ENCODE assay signal across 21 mouse cellular contexts in the genomic region with DNA sequence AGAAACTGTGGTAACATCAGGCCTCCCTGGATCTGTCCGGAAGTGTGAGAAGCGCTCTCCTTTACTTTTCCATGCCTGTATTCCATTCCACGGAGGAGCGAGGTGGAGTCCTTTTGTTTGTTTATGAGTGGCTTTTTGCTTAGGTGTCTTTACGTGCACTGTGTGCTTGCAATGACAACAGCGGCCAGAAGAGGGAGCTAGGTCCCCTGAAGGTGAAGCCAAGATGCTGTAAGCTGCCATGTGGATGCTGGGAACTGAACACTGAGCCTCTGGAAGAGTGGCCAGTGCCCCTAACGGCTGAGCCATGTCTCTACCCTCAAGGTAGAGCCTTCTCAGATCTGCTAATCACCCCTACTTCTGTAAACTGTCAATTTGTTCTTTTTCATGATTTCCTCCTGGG. TPM values are rescaled to one million over a fixed set of nuclear protein-coding genes. Genes with fewer than 3 reads are reported as not detected.
DNase-seq lines count a peak whose midpoint lies in the region; ATAC-seq and TF ChIP-seq lines count a peak whose summit lies in the region.
"Had no signal": no experiment of that assay in that cellular context is flagged by ENCODE, and none has a peak within 500 bp of the region (broad histone marks: within the 10 kb centered on the region; RNA-seq: fewer than 3 reads in every experiment).

No protein-coding gene starts in this region.

- TF ChIP-seq CTCF in kidney, postnatal 0 days (IDR thresholded peaks at IDR 0.05; ENCODE audit: low read depth), result 0 out of 2 replicates have a peak, but pooled peaks have one; percentile 14
- TF ChIP-seq CTCF in cortical plate, adult 2 months (IDR thresholded peaks at IDR 0.05; ENCODE audit: extremely low read depth, insufficient read depth, low read length), result 0 out of 2 replicates have a peak, but pooled peaks have one; percentile 4

- H3K4me1 ChIP-seq in kidney, postnatal 0 days (replicated peaks; ENCODE audit: insufficient read depth, low read length), result no peaks in the 10 kb centered on the region
- no peaks in the 10 kb centered on the region for H3K4me1 ChIP-seq in cortical plate, adult 2 months (ENCODE audit: control insufficient read depth, insufficient read depth, low read length)
- H3K4me1 ChIP-seq in hindbrain, embryonic 16.5 days (ENCODE audit: control insufficient read depth, insufficient read depth, low read depth, low read length), result no peaks in the 10 kb centered on the region
- H3K4me1 ChIP-seq: heart, embryonic 12.5 days had no signal

- no peak for TF ChIP-seq POLR2A in cortical plate, adult 2 months (IDR thresholded peaks at IDR 0.05; ENCODE audit: extremely low read depth, insufficient read depth, low read length)

- DNase-seq in kidney, postnatal 0 days (ENCODE audit: low spot score), result no peak
- DNase-seq in kidney, postnatal 25 days, result no peak
- DNase-seq in thymus, postnatal 14 days, result peak; percentile 12
- no peak for DNase-seq in thymus, postnatal 0 days (ENCODE audit: low spot score)
- DNase-seq in urinary bladder, postnatal 10 days (ENCODE audit: low spot score), result no peak
- DNase-seq in frontal cortex, postnatal 36 days (ENCODE audit: low spot score in 2 of 2), result no peak
- DNase-seq: adrenal gland, postnatal 14 days; cerebellum, adult 11 months; layer of hippocampus, postnatal 36 days; right cerebral cortex, postnatal 25 days had no signal

- H3K27me3 ChIP-seq in kidney, postnatal 0 days (ENCODE audit: insufficient read depth, low read length), result no peaks in the 10 kb centered on the region
- no peaks in the 10 kb centered on the region for H3K27me3 ChIP-seq in hindbrain, embryonic 16.5 days (replicated peaks; ENCODE audit: control insufficient read depth, insufficient read depth, low read length)
- H3K27me3 ChIP-seq: heart, embryonic 12.5 days; lung, embryonic 15.5 days had no signal

- H3K27ac ChIP-seq in kidney, postnatal 0 days, result no peak overlapping the region
- no peak overlapping the region for H3K27ac ChIP-seq in cortical plate, adult 2 months (ENCODE audit: insufficient read depth, low read length)
- no peak overlapping the region for H3K27ac ChIP-seq in hindbrain, embryonic 16.5 days (ENCODE audit: low read depth, low read length)
- H3K27ac ChIP-seq: hindbrain, embryonic 10.5 days; lung, embryonic 15.5 days; midbrain, embryonic 10.5 days had no signal

- ATAC-seq in kidney, postnatal 0 days (replicated peaks; ENCODE audit: low FRiP score, low read depth), result no peak
- no peak for ATAC-seq in hindbrain, embryonic 16.5 days
- ATAC-seq: forebrain, embryonic 14.5 days; intestine, embryonic 16.5 days had no signal

- no peak overlapping the region for H3K9ac ChIP-seq in kidney, postnatal 0 days (ENCODE audit: low read depth, low read length)
- no peak overlapping the region for H3K9ac ChIP-seq in hindbrain, embryonic 16.5 days (ENCODE audit: low read depth, low read length)
- H3K9ac ChIP-seq: heart, embryonic 12.5 days; lung, embryonic 15.5 days had no signal

- H3K4me3 ChIP-seq in kidney, postnatal 0 days (replicated peaks; ENCODE audit: low read depth, low read length), result no peak overlapping the region
- no peak overlapping the region for H3K4me3 ChIP-seq in cortical plate, adult 2 months (ENCODE audit: insufficient read depth, low read length)
- H3K4me3 ChIP-seq in hindbrain, embryonic 16.5 days (ENCODE audit: low read length), result no peak overlapping the region
- H3K4me3 ChIP-seq: heart, embryonic 12.5 days; hindbrain, embryonic 10.5 days; lung, embryonic 15.5 days; midbrain, embryonic 10.5 days; myocyte had no signal

- no peaks in the 10 kb centered on the region for H3K9me3 ChIP-seq in kidney, postnatal 0 days (replicated peaks; ENCODE audit: low read length)
- no peaks in the 10 kb centered on the region for H3K9me3 ChIP-seq in hindbrain, embryonic 16.5 days (ENCODE audit: control insufficient read depth, low read length)
- H3K9me3 ChIP-seq: lung, embryonic 15.5 days had no signal

- 90% methylated on average over 7 of the region's 7 CpGs for WGBS in kidney, postnatal 0 days
- 91% methylated on average over 7 of the region's 7 CpGs for WGBS in hindbrain, embryonic 16.5 days

- H3K4me2 ChIP-seq in kidney, postnatal 0 days (ENCODE audit: low read length), result no peak overlapping the region
- no peak overlapping the region for H3K4me2 ChIP-seq in hindbrain, embryonic 16.5 days (ENCODE audit: low read length)
- H3K4me2 ChIP-seq: heart, embryonic 12.5 days; lung, embryonic 15.5 days had no signal

- no peaks in the 10 kb centered on the region for H3K36me3 ChIP-seq in kidney, postnatal 0 days (ENCODE audit: insufficient read depth, low read length)
- H3K36me3 ChIP-seq in hindbrain, embryonic 16.5 days (ENCODE audit: control insufficient read depth, insufficient read depth, low read length), result no peaks in the 10 kb centered on the region
- H3K36me3 ChIP-seq: heart, embryonic 12.5 days; hindbrain, embryonic 10.5 days; lung, embryonic 15.5 days; midbrain, embryonic 10.5 days had no signal

RNA-seq across cellular contexts. Expression of a gene that starts 19.8 kb away (rescaled TPM):
- not detected in 2 replicates for polyA plus RNA-seq in kidney, postnatal 0 days (2015; fragmentation: Nextera tagmentation; extraction: Ambion mirVana)
- 0.30 and 0.93 TPM in 2 replicates for polyA plus RNA-seq in thymus, postnatal 0 days (2015; fragmentation: Nextera tagmentation; extraction: Ambion mirVana)
- not detected in 2 replicates for polyA plus RNA-seq in cortical plate, adult 2 months (2012; rRNA removed)
- polyA plus RNA-seq in hindbrain, embryonic 16.5 days (2015; fragmentation: Nextera tagmentation; extraction: Ambion mirVana), result not detected in 2 replicates
- polyA plus RNA-seq: forebrain, embryonic 14.5 days; heart, embryonic 12.5 days; intestine, embryonic 16.5 days; lung, embryonic 15.5 days; midbrain, embryonic 10.5 days; urinary bladder, adult 2 months had no signal

RNA-seq across cellular contexts. Expression of a gene that starts 32.5 kb away (rescaled TPM):
- polyA plus RNA-seq in kidney, postnatal 0 days (2015; fragmentation: Nextera tagmentation; extraction: Ambion mirVana), result not detected in 2 replicates
- polyA plus RNA-seq in thymus, postnatal 0 days (2015; fragmentation: Nextera tagmentation; extraction: Ambion mirVana), result not detected in 2 replicates
- not detected in 2 replicates for polyA plus RNA-seq in cortical plate, adult 2 months (2012; rRNA removed)
- polyA plus RNA-seq in hindbrain, embryonic 16.5 days (2015; fragmentation: Nextera tagmentation; extraction: Ambion mirVana), result not detected in 2 replicates
- polyA plus RNA-seq: forebrain, embryonic 14.5 days; heart, embryonic 12.5 days; hindbrain, embryonic 10.5 days; limb, embryonic 11.5 days; lung, embryonic 15.5 days; midbrain, embryonic 10.5 days; myocyte; urinary bladder, adult 2 months had no signal

RNA-seq across cellular contexts. Expression of a gene that starts 55.2 kb away (rescaled TPM):
- 1,062 and 1,157 TPM in 2 replicates for polyA plus RNA-seq in kidney, postnatal 0 days (2015; fragmentation: Nextera tagmentation; extraction: Ambion mirVana)
- polyA plus RNA-seq in thymus, postnatal 0 days (2015; fragmentation: Nextera tagmentation; extraction: Ambion mirVana), result 700 and 780 TPM in 2 replicates
- 902 and 906 TPM in 2 replicates for polyA plus RNA-seq in cortical plate, adult 2 months (2012; rRNA removed)
- 1,276 and 1,360 TPM in 2 replicates for polyA plus RNA-seq in hindbrain, embryonic 16.5 days (2015; fragmentation: Nextera tagmentation; extraction: Ambion mirVana)
